Mouse (Mus musculus) hindbrain, embryonic 14.5 days (tissue): Measurements from ENCODE around the gene Olfr458. TPM values are rescaled to one million over a fixed set of nuclear protein-coding genes. Genes with fewer than 3 reads are reported as not detected.

Experiments used
- polyA plus RNA-seq: library from polyadenylated mRNA; unstranded; fragments of >200 nt; fragmentation: Nextera tagmentation; extraction: Ambion mirVana; gene quantifications from 2 replicates; pipeline ENCODE4 v1.2.1, GENCODE M21; 2014

The Olfr458 gene
- polyA plus RNA-seq, 1 experiment from 2014 or later, result not detected

Other genes with a start within 250 kb of the Olfr458 start
- gene Tas2r144, start 249.9 kb downstream of the Olfr458 start, polyA plus RNA-seq, result not detected in 2 replicates
- 11.6 and 12.1 TPM in 2 replicates for gene Gstk1, start 219.3 kb downstream of the Olfr458 start, polyA plus RNA-seq
- gene Tmem139, start 203.2 kb downstream of the Olfr458 start, polyA plus RNA-seq, result not detected in 2 replicates
- 32.7 and 36.4 TPM in 2 replicates for gene Casp2, start 200.2 kb downstream of the Olfr458 start, polyA plus RNA-seq
- gene Clcn1, start 178.5 kb downstream of the Olfr458 start, polyA plus RNA-seq, result 0.94 and 1.9 TPM in 2 replicates
- 7.2 and 7.9 TPM in 2 replicates for gene Fam131b, start 140.6 kb downstream of the Olfr458 start, polyA plus RNA-seq
- gene Zyx, start 115.6 kb downstream of the Olfr458 start, polyA plus RNA-seq, result 56.6 and 60.3 TPM in 2 replicates
- 0.16 and 0.24 TPM in 2 replicates for gene Epha1, start 91.9 kb downstream of the Olfr458 start, polyA plus RNA-seq
- not detected in 2 replicates for gene Tas2r143, start 65.0 kb downstream of the Olfr458 start, polyA plus RNA-seq
- not detected in 2 replicates for gene Tas2r135, start 59.8 kb downstream of the Olfr458 start, polyA plus RNA-seq
- not detected in 2 replicates for gene Tas2r126, start 30.7 kb downstream of the Olfr458 start, polyA plus RNA-seq
- gene Olfr457, start 11.1 kb upstream of the Olfr458 start, polyA plus RNA-seq, result not detected in 2 replicates
- gene Olfr456, start 22.0 kb upstream of the Olfr458 start, polyA plus RNA-seq, result not detected in 2 replicates
- 0.08 TPM in 1 of 2 replicates, not detected in the other for gene Olfr455, start 82.4 kb upstream of the Olfr458 start, polyA plus RNA-seq
- 0.05 TPM in 1 of 2 replicates, not detected in the other for gene Tcaf3, start 132.5 kb upstream of the Olfr458 start, polyA plus RNA-seq
- gene Tcaf2, start 180.1 kb upstream of the Olfr458 start, polyA plus RNA-seq, result 0.86 and 1.5 TPM in 2 replicates
- 212 and 229 TPM in 2 replicates for gene Tcaf1, start 244.9 kb upstream of the Olfr458 start, polyA plus RNA-seq